Mouse (Mus musculus) heart, adult 9 months (tissue): ENCODE data around the gene Cwf19l1.
A peak's percentile ranks its signal among the peaks of the same experiment; 100 is the strongest.
"Not testable (repeated sequence)": the region's sequence is repeated elsewhere in the genome, so short reads cannot be mapped to it uniquely, and the experiment has no call there.

ENCODE experiments used
- DNase-seq, 2 experiments: peaks; one replicate each; pipeline ENCODE4 v3.0.0; 2022; ENCODE audit warnings: low spot score in 2 of 2

Gene Cwf19l1

GRCm38 (mm10) chr19:44135072-44135959, at the start of gene Cwf19l1:
Cwf19l1 (minus strand) TSS chr19:44135876.
- DNase-seq: peak; percentile 82 to 88

- no peak for DNase-seq
These were observed 48.3 kb upstream of the Cwf19l1 start for GRCm38 (mm10) chr19:44183968-44184367.

GRCm38 (mm10) chr19:44180502-44180901, 44.8 kb upstream of the Cwf19l1 start:
- no peak for DNase-seq

GRCm38 (mm10) chr19:44176741-44177140, 41.1 kb upstream of the Cwf19l1 start:
- DNase-seq: no peak

GRCm38 (mm10) chr19:44174835-44175234, 39.2 kb upstream of the Cwf19l1 start:
- no peak for DNase-seq

GRCm38 (mm10) chr19:44161515-44161914, 25.8 kb upstream of the Cwf19l1 start:
- no peak for DNase-seq

GRCm38 (mm10) chr19:44159386-44159785, 23.7 kb upstream of the Cwf19l1 start:
- DNase-seq: no peak

GRCm38 (mm10) chr19:44157005-44157404, 21.3 kb upstream of the Cwf19l1 start:
- no peak for DNase-seq

GRCm38 (mm10) chr19:44153781-44154180, 18.1 kb upstream of the Cwf19l1 start:
- DNase-seq: no peak

GRCm38 (mm10) chr19:44148991-44149390, 13.3 kb upstream of the Cwf19l1 start:
- DNase-seq: no peak

- DNase-seq: no peak
These were observed 12.7 kb upstream of the Cwf19l1 start for GRCm38 (mm10) chr19:44148345-44148744.

GRCm38 (mm10) chr19:44146951-44147350, 11.3 kb upstream of the Cwf19l1 start:
- DNase-seq: no peak

- no peak for DNase-seq
These were observed 10.8 kb upstream of the Cwf19l1 start for GRCm38 (mm10) chr19:44146568-44146879.

GRCm38 (mm10) chr19:44145702-44146567, 10.3 kb upstream of the Cwf19l1 start, which contains the start of gene Bloc1s2:
Bloc1s2 (minus strand) TSS chr19:44146446.
- DNase-seq: peak; percentile 87 to 89

GRCm38 (mm10) chr19:44144366-44144765, 8.7 kb upstream of the Cwf19l1 start:
- no peak for DNase-seq

GRCm38 (mm10) chr19:44135960-44136485, 347 bp upstream of the Cwf19l1 start:
- DNase-seq: no peak

GRCm38 (mm10) chr19:44132917-44133316, 2.8 kb downstream of the Cwf19l1 start:
- DNase-seq: no peak

- DNase-seq: no peak
These were observed 7.1 kb downstream of the Cwf19l1 start for GRCm38 (mm10) chr19:44128560-44128959.

GRCm38 (mm10) chr19:44127729-44128497, 7.8 kb downstream of the Cwf19l1 start:
- DNase-seq: no peak

GRCm38 (mm10) chr19:44121137-44121536, 14.5 kb downstream of the Cwf19l1 start:
- DNase-seq: no peak

- DNase-seq: not testable (repeated sequence)
These were observed 15.0 kb downstream of the Cwf19l1 start for GRCm38 (mm10) chr19:44120686-44121085.

- DNase-seq: no peak
These were observed 17.9 kb downstream of the Cwf19l1 start for GRCm38 (mm10) chr19:44117793-44118192.
